Mouse (Mus musculus): ENCODE data around the gene Svip.
A peak's percentile ranks its signal among the peaks of the same experiment; 100 is the strongest.

Svip gene

GRCm38 (mm10) chr7:52005511-52006295 is at the start of gene Svip:
Svip (minus strand) TSS chr7:52006018.
- DNase-seq = peak; percentile 99

- no peak for DNase-seq
Measured at GRCm38 (mm10) chr7:52037600-52038582, 32.1 kb upstream of the Svip start.

- DNase-seq = no peak
Measured at GRCm38 (mm10) chr7:52024050-52024626, 18.3 kb upstream of the Svip start.

- no peak for DNase-seq
Measured at GRCm38 (mm10) chr7:52022039-52022438, 16.2 kb upstream of the Svip start.

GRCm38 (mm10) chr7:52015628-52016027 is 9.8 kb upstream of the Svip start, which contains the start of gene 1700015G11Rik:
1700015G11Rik (minus strand) TSS chr7:52015728.
- DNase-seq = no peak

DNA sequence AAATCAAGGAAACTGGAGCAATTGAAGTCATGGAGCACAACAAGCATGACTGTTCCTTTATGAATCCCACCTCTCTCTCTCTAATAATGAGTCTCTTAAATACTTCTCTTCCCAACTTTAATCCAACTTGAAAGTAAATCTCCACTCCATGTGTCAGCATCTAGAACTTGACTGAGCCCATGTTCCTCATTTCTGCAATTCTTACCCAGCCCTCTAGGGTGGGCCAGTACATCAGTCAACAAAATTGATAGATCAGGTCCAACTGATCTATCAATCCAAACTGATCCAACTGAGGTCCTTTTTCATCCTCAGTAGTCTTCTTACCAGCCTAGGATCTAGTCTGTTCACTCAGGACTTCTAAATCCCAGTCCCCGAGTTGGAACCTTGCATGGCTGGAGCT is 9.4 kb upstream of the Svip start:
- DNase-seq = no peak

- no peak for DNase-seq
Measured at GRCm38 (mm10) chr7:52013457-52013856, 7.6 kb upstream of the Svip start.

- no peak for DNase-seq
Measured at GRCm38 (mm10) chr7:52007138-52007537, 1.3 kb upstream of the Svip start.

DNA sequence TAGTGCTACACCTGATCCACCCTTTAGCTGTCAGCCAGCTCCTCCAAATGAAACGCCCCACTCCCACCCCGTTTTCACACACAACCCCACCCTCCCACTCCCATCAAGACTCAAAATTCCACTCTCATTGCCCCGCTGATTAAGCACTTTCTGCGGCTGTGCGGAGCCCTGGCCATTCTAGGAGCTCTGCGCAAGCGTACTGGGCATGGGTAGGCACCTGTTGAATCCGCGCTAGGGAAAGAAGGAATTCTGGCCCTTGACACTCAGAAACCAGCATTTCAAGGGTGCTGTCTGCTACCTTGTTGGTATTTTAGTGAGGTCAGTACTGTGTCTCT is 445 bp upstream of the Svip start:
- DNase-seq = no peak

DNA sequence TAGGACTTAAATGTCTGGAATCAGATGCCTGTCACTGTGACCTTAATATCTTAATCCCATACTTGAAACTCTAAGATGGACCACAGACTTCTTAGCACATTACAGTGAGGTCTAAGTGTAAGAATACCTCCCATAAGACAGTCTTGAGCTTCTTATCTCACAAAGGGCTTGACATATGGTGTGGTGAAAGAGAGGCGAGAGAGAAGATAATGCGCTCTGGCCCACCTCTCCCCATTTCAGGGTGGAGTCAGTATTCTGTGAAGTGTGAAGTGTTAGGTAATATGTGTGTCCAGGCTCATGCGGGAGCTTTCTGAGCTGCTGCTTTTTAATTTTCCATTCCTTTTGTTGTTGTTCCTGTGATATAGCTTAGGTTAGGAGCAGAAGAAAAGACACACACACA is 14.8 kb downstream of the Svip start:
- DNase-seq = no peak

GRCm38 (mm10) chr7:51986909-51987308 is 18.9 kb downstream of the Svip start:
- DNase-seq = no peak

DNA sequence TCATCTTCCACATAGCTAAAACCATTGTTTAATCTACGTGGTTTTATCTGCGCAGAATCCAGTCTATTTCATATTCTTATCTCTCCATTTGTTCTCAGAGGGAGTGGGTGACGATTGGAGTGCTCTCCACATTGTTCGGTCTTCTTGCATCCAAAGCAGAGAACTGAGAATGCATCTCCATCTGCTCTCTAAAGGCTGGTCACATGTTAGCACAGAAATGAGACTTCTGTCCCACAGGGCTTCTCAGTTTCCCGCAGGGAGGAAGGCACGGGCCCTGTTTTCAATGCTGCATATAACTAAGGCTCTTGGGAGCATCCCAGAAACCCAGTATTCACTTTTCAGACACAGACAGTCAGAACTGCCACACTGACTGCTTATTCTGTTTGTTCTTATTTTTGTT is 20.1 kb downstream of the Svip start:
- peak; percentile 31 for DNase-seq

GRCm38 (mm10) chr7:51982303-51982702 is 23.5 kb downstream of the Svip start:
- DNase-seq = peak; percentile 42

DNA sequence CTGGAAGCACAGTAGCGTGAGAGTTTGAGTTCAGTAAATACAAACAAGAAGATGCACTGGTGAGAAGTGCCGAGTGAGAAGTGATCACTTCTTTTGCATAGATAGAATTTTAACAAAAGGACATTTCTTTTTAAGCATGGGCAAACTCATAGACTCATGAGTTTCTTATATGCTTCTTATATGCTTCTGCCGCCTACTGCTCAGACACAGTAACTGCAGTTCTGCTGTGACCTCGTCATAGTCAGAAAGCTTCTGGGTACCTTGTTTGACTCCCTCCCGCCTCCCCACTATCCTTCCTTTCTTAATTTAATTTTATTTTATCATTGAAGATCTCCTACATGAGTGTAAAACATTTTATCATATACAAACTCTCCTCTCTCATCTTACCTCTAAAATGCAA is 26.5 kb downstream of the Svip start:
- no peak for DNase-seq

DNA sequence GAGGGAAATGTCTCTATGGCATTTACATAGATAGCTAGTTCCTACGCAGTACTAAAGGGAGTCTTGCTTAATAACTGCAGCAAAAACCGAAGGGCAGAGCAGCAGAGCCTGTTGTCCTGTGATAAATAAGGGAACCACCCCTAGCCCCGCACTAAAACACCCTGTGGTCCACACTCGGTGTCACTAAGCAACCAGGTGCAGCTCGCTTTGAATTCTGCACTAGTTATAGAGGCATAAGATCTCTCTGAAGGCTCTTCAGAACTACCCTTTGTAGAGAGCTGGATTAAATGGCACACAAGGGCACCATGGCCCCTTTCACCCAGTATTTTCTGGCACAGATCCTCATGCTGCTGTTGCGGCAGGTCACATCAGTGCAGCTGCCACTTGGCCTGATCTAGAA is 30.6 kb downstream of the Svip start:
- DNase-seq = no peak

DNA sequence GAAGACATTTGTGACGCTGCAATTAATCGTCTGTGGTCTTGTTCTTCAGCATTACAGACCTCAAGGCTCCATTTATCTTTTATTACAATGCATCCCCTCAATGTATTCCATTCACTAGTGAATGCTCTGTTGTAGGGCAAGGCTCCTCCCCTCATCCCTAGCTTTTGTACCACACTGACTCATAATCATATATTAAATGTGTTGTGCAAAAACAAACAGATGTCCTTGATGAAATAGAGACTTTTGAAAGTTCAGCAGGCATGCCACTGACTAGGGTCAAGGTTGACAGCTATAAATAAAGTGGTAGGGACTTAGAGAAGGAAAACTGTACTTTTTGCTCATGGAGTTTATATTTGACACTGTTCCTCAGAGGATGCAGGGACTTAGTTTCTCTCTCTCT is 32.3 kb downstream of the Svip start:
- no peak for DNase-seq

- no peak for DNase-seq
Measured at GRCm38 (mm10) chr7:51973091-51973490, 32.7 kb downstream of the Svip start.

DNA sequence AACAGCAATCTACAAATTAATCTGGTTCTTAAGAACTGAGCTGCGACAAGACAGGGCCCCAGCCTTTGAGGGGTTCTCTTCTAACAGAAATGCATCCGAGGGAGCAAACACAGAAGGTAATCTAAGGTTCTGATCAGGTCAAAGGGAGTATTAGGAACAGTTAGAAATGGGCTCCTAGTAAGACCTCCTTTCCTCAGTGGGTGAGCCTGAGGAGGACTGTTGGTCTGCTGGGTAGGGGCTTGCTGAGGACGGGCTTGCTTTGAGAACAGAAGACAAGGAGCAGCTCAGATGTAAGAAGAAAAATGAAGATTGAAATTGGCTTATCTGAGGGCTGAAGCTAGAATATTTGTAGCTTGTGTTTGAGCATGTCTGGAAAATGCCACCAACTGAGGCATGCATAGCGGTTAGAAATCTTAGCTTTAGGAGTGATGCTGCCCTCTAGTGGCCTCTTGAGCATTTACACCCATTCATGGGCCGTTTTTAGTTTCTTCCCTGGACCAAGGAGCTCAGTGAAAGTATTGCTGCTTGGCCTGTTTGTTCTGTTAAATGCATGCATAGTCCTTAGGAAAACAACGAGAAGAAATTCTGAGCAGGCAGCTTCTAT is 33.5 kb downstream of the Svip start:
- DNase-seq = peak; percentile 30

DNA sequence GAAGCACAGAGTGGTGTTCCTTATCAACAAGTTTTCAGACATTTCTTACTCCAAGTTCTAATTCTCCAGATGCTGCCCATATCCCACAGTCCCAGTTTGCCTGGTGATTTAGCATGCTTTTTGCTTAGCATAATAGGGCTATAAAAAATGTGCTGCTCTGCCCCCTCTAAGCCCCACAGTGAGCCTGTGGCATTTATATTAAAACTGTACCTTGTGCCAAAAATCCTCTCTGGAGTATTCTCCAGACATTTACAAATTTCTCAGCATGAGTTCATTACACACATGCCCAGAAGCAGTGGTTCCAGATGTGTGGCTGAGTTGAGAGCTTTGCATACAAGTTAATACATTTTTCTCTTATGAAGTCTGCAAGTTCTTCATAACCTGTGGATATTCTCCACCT is 36.4 kb downstream of the Svip start:
- no peak for DNase-seq

GRCm38 (mm10) chr7:51967581-51967980 is 38.2 kb downstream of the Svip start:
- no peak for DNase-seq

GRCm38 (mm10) chr7:51964681-51965080 is 41.1 kb downstream of the Svip start:
- DNase-seq = no peak

GRCm38 (mm10) chr7:51962219-51962952 is 43.4 kb downstream of the Svip start:
- DNase-seq = no peak
